ENCODE assay signal across 15 mouse cellular contexts in genomic region chr13:53636011-53636410, GRCm38 (mm10).
"Had no signal": no experiment of that assay in that cellular context is flagged by ENCODE, and none has a peak within 500 bp of the region (broad histone marks: within the 10 kb centered on the region; RNA-seq: fewer than 3 reads in every experiment).

No protein-coding gene starts in this region.

- H3K4me1 ChIP-seq: stomach, embryonic 15.5 days had no signal

- DNase-seq: retina, postnatal 1 day; right cerebral cortex, adult 18-20 months; right cerebral cortex, postnatal 14 days; right cerebral cortex, postnatal 25 days; right cerebral cortex, postnatal 4 days; spleen, adult 18-20 months; thymus, adult 18-20 months; thymus, adult 2 months; thymus, postnatal 14 days; thymus, postnatal 25 days; thymus, postnatal 36 days; thymus, postnatal 4 days had no signal

- H3K9me3 ChIP-seq: neural tube, embryonic 15.5 days; stomach, embryonic 15.5 days had no signal

- H3K4me3 ChIP-seq: neural tube, embryonic 15.5 days; stomach, embryonic 15.5 days had no signal

- H3K4me2 ChIP-seq: neural tube, embryonic 15.5 days; stomach, embryonic 15.5 days had no signal

- H3K9ac ChIP-seq: neural tube, embryonic 15.5 days; stomach, embryonic 15.5 days had no signal

- H3K27ac ChIP-seq: neural tube, embryonic 15.5 days; stomach, embryonic 15.5 days; stomach, postnatal 0 days had no signal

- H3K27me3 ChIP-seq: stomach, embryonic 15.5 days had no signal

- H3K36me3 ChIP-seq: neural tube, embryonic 15.5 days; stomach, embryonic 15.5 days had no signal
